Mouse (Mus musculus) hindbrain, postnatal 0 days (tissue): ENCODE data around the gene Sgta. TPM values are rescaled to one million over a fixed set of nuclear protein-coding genes. Genes with fewer than 3 reads are reported as not detected.

ENCODE experiments used
- ATAC-seq: fragments of 200-750 bp; cut with Nextera tagmentation; 2 replicates; pipeline ENCODE4 v1.8.0; 2017; ENCODE audit warnings: mild to moderate bottlenecking, moderate TSS enrichment, moderate library complexity
- DNase-seq: peaks from one replicate; pipeline ENCODE4 v3.0.0-alpha.2; 2015; ENCODE audit warnings: low spot score
- H3K27ac ChIP-seq: fragments of 300-500 bp; sonication (generic); 2 replicates; pipeline ENCODE4 v1.5.1; 2014; ENCODE audit warnings: mild to moderate bottlenecking
- H3K27me3 ChIP-seq: fragments of 300-500 bp; sonication (generic); 2 replicates; pipeline ENCODE4 v1.6.1; 2014; ENCODE audit warnings: low read length, mixed read lengths; ENCODE audit not compliant: insufficient read depth
- H3K36me3 ChIP-seq: fragments of 300-500 bp; sonication (generic); 2 replicates; pipeline ENCODE4 v1.6.1; 2014; ENCODE audit warnings: low read length, mixed read lengths; ENCODE audit not compliant: insufficient read depth
- H3K4me1 ChIP-seq: fragments of 300-500 bp; sonication (generic); 2 replicates; pipeline ENCODE4 v1.6.1; 2014; ENCODE audit warnings: antibody characterized with exemption, low read length, mixed read lengths; ENCODE audit not compliant: insufficient read depth
- H3K4me2 ChIP-seq: fragments of 300-500 bp; sonication (generic); 2 replicates; pipeline ENCODE4 v1.6.1; 2014; ENCODE audit warnings: low read depth, mild to moderate bottlenecking, low read length, moderate library complexity, mixed read lengths
- H3K4me3 ChIP-seq: fragments of 300-500 bp; sonication (generic); 2 replicates; pipeline ENCODE4 v1.5.1; 2014; ENCODE audit warnings: low read length
- H3K9ac ChIP-seq: fragments of 300-500 bp; sonication (generic); replicated peaks from 2 replicates; pipeline ENCODE4 v1.6.1; 2014; ENCODE audit warnings: mild to moderate bottlenecking, low read length, moderate library complexity, mixed read lengths
- H3K9me3 ChIP-seq: fragments of 300-500 bp; sonication (generic); 2 replicates; pipeline ENCODE4 v1.6.1; 2016; ENCODE audit warnings: low read length, mixed read lengths
- CTCF ChIP-seq: IDR thresholded peaks from 2 replicates; pipeline ENCODE4 v1.5.1; 2016; ENCODE audit warnings: antibody characterized with exemption, control low read depth, low read depth
- WGBS: fragments of 180-500 bp; shearing (Covaris S2); extraction: QIAGEN DNeasy Blood & Tissue Kit; methylation state at CpG from one replicate; pipeline ENCODE4 v1.1.7; 2014; 5-methylcytosine and 5-hydroxymethylcytosine counted together
- polyA plus RNA-seq: library from polyadenylated mRNA; unstranded; fragments of >200 nt; fragmentation: Nextera tagmentation; extraction: Ambion mirVana; gene quantifications from 2 replicates; pipeline ENCODE4 v1.2.1, GENCODE M21; 2015
- total RNA-seq: library from RNA; depleted of rRNA; stranded (reverse); fragments of >200 nt; gene quantifications from 2 replicates; pipeline ENCODE4 v1.2.3, GENCODE M21; 2014

Sgta gene
- total and polyA plus RNA-seq, 2 experiments from 2014 or later = 279 to 290 TPM

DNA sequence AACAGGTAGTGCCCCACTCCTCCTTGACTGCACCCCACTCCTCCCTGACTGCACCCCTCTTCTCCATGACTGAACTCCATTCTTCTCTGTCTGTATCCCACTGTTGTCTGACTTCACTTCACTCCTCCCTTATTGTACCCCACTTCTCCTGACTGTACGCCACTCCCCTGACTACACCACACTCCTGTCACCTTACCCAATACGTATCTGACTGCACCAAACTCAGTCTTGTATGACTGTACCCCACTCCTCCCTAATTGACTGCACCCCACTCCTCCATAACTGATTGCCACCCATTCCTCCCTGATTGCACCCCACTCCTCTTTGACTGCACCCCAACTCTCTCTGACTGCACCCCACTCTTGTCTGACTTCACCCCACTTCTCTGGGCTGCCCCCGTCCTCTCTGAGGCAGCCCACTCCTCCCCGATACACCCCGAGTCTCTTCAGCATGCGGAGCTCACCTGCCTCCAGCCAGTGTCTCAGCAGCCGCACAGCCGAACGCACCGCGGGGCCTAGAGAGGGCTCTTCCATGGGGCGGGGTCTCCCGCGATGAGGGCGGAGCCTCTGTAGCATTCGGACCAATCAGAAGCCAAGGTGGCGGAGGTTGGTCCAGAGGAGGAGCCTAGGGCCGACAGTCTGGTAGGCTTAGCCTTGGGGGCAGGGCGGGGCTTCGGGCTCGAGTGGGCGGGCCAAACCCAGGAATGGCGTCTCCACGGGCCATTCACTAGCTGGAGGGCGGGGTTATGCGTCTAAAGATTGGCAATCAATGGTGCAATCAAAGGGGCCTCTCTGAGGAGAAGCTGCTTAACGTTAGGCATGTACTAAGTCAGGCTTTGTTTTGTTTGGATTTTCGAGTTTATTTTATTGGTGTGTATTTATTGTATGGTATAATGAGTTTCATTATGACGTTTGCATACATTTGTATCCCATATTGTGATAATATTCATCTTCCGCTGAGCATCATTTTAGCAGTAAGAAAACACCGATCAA is 45.3 kb downstream of the Sgta start, which contains the start of gene Gng7:
TSS of gene Gng7 (minus strand) at position 553 of the 992 bp plus-strand sequence.
- Histone ChIP-seq H3K4me2 (peak within 1 kb of the TSS; percentile 67), H3K4me1 (peaks cover 4% of the 10 kb centered on the region; the same call in 1 of the 2 replicates), H3K36me3 (no peaks in the 10 kb centered on the region), H3K4me3 (peak within 1 kb of the TSS; percentile 43), H3K9me3 (no peaks in the 10 kb centered on the region), H3K27ac (no peak within 1 kb of the TSS), H3K27me3 (no peaks in the 10 kb centered on the region), H3K9ac (peak within 1 kb of the TSS; percentile 45; the same call in 1 of the 2 replicates)
- ATAC-seq (peak; percentile 97), DNase-seq (peak; percentile 98)
- 9% methylated on average over 31 of the region's 31 CpGs for WGBS
- no peak for TF ChIP-seq CTCF

DNA sequence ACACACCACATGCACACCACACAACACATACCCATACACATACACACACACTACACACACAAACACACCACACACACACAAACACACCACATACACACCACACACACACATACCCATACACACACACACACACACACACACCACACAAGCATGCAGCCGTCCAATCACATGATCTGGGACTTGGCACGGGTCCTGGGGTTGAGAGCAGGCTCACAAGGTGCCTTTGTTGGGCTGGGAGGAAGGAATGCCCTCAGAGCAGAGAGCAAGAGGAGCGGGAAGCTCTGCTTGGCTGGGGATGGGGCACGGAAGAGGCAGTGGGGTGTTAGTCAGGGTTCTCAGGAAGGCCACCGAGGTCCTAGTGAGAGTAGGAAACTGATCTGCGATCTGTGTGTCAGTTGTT is 49.1 kb downstream of the Sgta start:
- Histone ChIP-seq H3K9ac (no peak overlapping the region), H3K27me3 (no peaks in the 10 kb centered on the region), H3K9me3 (no peaks in the 10 kb centered on the region), H3K27ac (no peak overlapping the region), H3K36me3 (no peaks in the 10 kb centered on the region), H3K4me2 (no peak overlapping the region), H3K4me3 (no peak overlapping the region), H3K4me1 (peaks cover 4% of the 10 kb centered on the region; the same call in 1 of the 2 replicates)
- ATAC-seq = no peak
- WGBS = 51% methylated on average over 6 of the region's 6 CpGs
- TF ChIP-seq CTCF = no peak
- DNase-seq = peak; percentile 48

DNA sequence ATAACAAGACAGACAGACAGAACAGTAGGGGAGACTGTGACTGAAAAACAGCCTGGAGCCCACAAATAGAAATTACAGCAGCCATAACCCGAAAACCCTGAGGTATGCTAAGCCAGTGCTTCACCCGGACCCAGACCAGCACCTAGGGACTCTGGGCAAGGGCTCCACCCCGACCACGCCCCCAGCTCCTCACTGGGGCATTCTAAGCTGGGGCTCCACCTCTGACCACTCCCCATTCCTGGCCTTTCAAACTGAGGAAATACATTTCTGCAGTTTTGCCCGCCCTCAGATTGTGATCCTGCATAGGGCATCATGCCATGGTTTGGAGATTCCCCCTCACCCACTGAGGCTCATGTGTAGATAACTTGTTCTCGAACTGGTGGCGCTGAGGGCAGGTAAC is 52.7 kb downstream of the Sgta start:
- Histone ChIP-seq H3K4me1 (no peaks in the 10 kb centered on the region), H3K9ac (no peak overlapping the region), H3K36me3 (no peaks in the 10 kb centered on the region), H3K4me2 (no peak overlapping the region), H3K9me3 (no peaks in the 10 kb centered on the region), H3K4me3 (no peak overlapping the region), H3K27ac (no peak overlapping the region), H3K27me3 (no peaks in the 10 kb centered on the region)
- no peak for ATAC-seq
- WGBS = 50% methylated on average over 7 of the region's 7 CpGs
- DNase-seq = no peak
- no peak for TF ChIP-seq CTCF

DNA sequence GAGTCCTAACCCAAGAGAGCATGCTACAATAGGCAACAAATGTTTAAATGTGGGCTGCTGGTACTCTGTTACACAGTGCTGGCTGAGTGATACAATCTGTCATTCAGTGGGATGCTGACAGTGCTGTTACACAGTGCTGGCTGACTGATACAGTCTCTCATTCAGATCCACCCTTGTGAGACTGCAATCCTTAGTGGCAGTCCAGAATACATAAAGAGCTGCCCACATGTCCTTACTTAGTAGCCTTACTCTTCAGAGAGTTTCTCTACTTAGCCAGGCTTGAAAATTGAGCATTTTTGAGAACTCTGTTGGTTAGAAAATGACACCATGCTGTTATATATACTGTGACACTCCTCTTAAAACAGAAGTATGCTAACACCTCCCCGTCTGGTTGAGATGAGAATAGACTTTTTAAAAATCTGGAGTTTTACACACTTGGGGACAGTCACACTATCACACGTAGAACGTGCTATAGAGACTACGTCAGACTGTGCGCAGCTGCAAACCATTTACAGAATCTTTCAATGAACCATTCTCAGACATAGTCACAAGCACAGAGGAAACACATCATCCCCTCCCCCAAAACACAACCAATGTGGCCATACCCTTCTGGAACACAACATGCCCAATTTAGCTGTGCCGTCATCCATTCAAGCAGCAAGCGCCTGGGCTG is 53.8 kb downstream of the Sgta start:
- DNase-seq = no peak
- no peaks in the 10 kb centered on the region for H3K4me1 ChIP-seq
- no peak overlapping the region for H3K9ac ChIP-seq
- H3K9me3 ChIP-seq = no peaks in the 10 kb centered on the region
- WGBS = 89% methylated on average over 7 of the region's 7 CpGs
- no peak for TF ChIP-seq CTCF
- ATAC-seq = no peak
- H3K36me3 ChIP-seq = no peaks in the 10 kb centered on the region
- H3K4me2 ChIP-seq = no peak overlapping the region
- no peak overlapping the region for H3K4me3 ChIP-seq
- no peaks in the 10 kb centered on the region for H3K27me3 ChIP-seq
- H3K27ac ChIP-seq = no peak overlapping the region

DNA sequence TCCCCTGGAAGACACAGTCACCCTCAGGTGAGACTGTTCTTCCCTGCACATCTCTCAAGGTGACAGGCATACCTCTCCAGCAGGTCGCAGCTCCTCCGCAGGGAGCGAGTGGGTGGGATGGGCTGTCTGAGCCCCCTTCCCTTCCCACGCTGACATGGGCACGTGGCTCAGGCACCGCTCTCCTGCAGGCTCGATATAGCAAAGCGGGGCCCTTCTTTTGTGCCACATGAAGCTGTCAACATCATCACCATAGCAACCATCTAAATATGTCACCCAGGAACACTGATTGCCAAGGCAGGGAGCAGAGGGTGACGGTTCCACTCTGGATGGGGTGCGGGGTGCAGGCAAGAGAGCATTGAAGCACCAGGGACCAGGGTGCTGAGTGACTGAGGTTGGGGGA is 58.8 kb downstream of the Sgta start:
- Histone ChIP-seq H3K27ac (no peak overlapping the region), H3K4me3 (no peak overlapping the region), H3K9ac (0 out of 2 replicates have a peak overlapping the region, but pooled peaks have one; percentile 1), H3K4me2 (0 out of 2 replicates have a peak overlapping the region, but pooled peaks have one; percentile 8), H3K9me3 (no peaks in the 10 kb centered on the region), H3K27me3 (no peaks in the 10 kb centered on the region), H3K36me3 (no peaks in the 10 kb centered on the region), H3K4me1 (0 out of 2 replicates have a peak, but pooled peaks cover 4% of the 10 kb centered on the region)
- TF ChIP-seq CTCF = no peak
- no peak for ATAC-seq
- DNase-seq = peak; percentile 20
- WGBS = 17% methylated on average over 10 of the region's 10 CpGs

DNA sequence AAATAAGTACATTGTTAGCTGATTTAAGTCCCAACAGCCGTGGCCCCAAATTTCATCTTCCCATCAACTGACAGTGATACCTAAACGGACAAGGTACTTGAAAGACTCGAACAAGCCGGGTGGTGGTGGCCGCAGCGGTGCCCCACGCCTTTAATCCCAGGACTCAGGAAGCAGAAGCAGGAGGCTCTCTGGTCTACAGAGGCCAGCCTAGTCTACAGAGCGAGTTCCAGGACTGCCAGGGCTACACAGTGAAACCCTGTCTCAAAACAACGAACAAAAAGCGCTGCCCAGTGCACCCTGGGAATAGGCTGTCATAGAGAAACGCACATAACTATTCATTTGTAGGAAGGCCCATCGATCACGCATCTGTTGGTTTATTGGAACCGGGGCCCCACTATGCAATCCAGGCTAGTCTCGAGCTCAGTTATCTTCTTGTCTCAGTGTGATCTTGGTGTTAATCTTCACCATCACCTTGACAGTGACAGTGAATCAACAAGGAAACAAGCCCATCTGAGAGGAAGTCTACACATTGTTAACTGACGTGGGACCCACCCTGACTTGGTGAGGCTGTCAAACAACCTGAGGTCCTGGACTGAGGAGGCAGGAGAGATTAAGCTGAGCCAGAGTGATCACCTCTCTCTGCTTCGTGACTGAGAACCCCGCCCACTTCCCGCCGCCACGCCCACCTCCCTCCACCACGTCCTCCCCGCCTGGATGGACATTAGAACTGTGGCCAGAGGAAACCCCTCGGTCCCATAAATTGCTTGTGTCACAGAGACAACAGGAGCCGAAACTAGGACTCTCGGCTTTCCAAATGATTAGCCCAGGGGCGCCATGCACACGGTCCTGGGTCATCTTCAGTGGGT is 59.6 kb downstream of the Sgta start:
- Histone ChIP-seq H3K36me3 (no peaks in the 10 kb centered on the region), H3K27me3 (no peaks in the 10 kb centered on the region), H3K4me1 (0 out of 2 replicates have a peak, but pooled peaks cover 4% of the 10 kb centered on the region), H3K4me2 (0 out of 2 replicates have a peak overlapping the region, but pooled peaks have one; percentile 8), H3K4me3 (no peak overlapping the region), H3K27ac (no peak overlapping the region), H3K9me3 (no peaks in the 10 kb centered on the region), H3K9ac (0 out of 2 replicates have a peak overlapping the region, but pooled peaks have one; percentile 1)
- WGBS = 45% methylated on average over 28 of the region's 28 CpGs
- ATAC-seq (no peak), DNase-seq (no peak)
- TF ChIP-seq CTCF = no peak
